Mouse (Mus musculus): ENCODE measurements around the gene Ttc41. TPM values are rescaled to one million over a fixed set of nuclear protein-coding genes. Genes with fewer than 3 reads are reported as not detected.
A peak's percentile ranks its signal among the peaks of the same experiment; 100 is the strongest.

Gene Ttc41
- total RNA-seq, 2 experiments from 2014 or later, result 1.9 to 2.3 TPM

DNA sequence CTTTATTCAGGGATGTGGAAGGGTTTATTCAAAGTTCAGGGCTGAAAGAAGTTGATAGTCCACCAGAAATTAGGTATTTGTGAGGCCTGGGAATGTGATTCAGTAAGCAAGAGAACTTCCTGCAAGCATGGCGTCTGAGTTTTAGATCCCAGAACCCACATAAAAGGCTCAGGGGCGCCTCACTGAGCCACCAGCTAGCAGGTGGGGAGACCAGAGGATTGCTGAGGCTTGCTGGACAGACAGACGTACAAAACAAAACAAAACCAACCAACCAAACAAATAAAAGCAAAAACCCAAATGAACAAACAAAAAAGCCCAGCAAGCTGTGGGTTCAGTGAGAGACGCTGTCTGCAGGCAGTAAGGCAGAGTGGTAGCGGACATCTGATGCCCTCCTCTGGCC lies 77.0 kb downstream of the Ttc41 start:
- DNase-seq, result no peak
- intact Hi-C loops (cut with DNase I), result no loop called here

GRCm38 (mm10) chr10:86783561-86783960 lies 78.0 kb downstream of the Ttc41 start:
- DNase-seq, result no peak
- intact Hi-C loops (cut with DNase I), result no loop called here

GRCm38 (mm10) chr10:86784126-86784675 lies 78.6 kb downstream of the Ttc41 start:
- no peak for DNase-seq
- intact Hi-C loops (cut with DNase I), result no loop called here

DNA sequence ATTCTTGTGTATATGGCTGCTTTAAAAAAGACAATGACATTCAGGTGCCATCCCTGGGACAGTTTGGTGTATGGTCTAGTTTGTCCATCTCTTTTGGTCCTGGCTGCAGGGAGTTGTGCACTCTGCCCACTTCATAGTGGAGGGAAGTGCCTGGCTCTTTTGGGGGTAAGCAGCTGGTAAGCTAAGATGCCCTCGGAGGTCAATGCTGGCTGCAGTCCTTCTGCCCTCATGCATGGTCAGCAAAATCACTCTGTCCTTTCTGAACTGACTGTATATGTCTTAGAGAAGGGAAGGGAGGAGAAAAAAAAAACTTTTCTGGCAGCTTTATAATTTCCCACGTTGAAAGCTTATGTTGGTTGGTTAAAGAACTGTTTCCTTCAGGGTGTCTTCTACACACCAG lies 79.8 kb downstream of the Ttc41 start:
- intact Hi-C loops (cut with DNase I), result no loop called here
- DNase-seq, result no peak

GRCm38 (mm10) chr10:86786083-86786482 lies 80.5 kb downstream of the Ttc41 start:
- no peak for DNase-seq
- intact Hi-C loops (cut with DNase I), result no loop called here

DNA sequence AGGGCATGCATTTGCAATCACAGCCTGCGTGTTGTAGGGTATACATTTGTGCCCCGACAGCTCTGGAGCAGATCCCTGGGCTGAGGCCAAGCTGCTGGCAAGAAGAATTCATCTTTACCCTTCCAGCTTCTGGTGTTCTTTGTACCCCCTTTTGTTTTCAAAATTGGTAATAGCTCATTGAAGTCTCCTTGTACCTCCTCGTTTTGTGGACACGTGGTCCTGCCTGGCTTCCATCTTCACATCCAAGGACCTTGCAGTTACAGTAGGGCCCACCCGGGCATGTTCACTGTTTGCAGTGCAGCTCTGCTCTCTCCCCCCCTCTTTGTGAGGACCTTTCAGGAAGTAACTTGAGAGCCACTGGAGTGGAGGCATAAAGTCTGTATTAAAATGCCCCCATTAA lies 82.6 kb downstream of the Ttc41 start:
- intact Hi-C loops (cut with DNase I), result no loop called here
- DNase-seq, result no peak

- intact Hi-C loops (cut with DNase I), result no loop called here
- no peak for DNase-seq
Measured at GRCm38 (mm10) chr10:86789146-86789672, 83.6 kb downstream of the Ttc41 start.

GRCm38 (mm10) chr10:86791507-86792184 lies 86.0 kb downstream of the Ttc41 start:
- no peak for DNase-seq
- intact Hi-C loops (cut with DNase I), result no loop called here

DNA sequence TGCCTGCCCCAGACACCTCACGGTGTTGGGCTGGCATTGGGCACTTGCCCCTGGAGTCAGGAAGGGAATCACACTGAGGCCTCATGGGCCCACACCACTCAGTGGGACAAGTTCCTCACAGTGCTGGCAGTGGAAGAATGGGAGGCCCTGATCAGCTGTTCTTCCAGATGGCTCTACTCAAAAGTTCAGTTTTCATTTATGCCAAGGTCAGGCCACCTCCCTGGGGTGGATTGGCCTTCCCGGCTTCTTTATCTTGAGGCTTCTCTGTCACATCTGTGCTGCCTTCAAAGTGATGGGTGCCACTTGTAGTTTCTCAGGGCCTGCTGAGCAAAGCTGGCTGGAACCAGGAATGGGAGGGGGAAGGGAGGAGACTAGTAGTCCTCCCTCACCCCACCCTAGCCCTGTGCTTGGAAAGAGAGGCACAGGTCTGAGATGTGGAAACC lies 87.9 kb downstream of the Ttc41 start:
- intact Hi-C loops (cut with DNase I), result no loop called here

GRCm38 (mm10) chr10:86794196-86794595 lies 88.6 kb downstream of the Ttc41 start:
- DNase-seq, result no peak

More for the DNA sequence above, 87.9 kb downstream of the Ttc41 start:
- no peak for DNase-seq

GRCm38 (mm10) chr10:86794794-86795535 lies 89.4 kb downstream of the Ttc41 start:
- DNase-seq, result no peak
- intact Hi-C loops (cut with DNase I), result no loop called here

More at GRCm38 (mm10) chr10:86794196-86794595, 88.6 kb downstream of the Ttc41 start:
- intact Hi-C loops (cut with DNase I), result no loop called here

- intact Hi-C loops (cut with DNase I), result no loop called here
- no peak for DNase-seq
Measured at GRCm38 (mm10) chr10:86796073-86796741, 90.6 kb downstream of the Ttc41 start.

DNA sequence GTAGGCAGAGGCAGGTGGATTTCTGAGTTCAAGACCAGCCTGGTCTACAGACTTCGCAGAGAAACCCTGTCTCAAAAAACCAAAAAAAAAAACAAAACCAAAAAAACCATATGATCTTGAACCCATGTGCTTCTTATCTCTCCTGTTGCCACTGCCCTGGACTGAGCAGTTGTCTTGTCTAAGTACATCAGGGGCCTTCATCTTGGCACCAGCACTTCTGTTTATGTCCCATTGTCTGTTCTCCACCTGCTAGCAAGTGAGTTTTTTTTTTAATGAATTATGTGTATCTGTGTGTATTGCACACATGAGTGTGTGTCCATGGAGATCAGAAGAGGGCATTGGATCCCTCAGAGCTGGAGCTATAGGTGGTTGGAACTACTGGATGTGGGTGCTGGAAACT lies 101.8 kb downstream of the Ttc41 start:
- intact Hi-C loops (cut with DNase I), result no loop called here

DNA sequence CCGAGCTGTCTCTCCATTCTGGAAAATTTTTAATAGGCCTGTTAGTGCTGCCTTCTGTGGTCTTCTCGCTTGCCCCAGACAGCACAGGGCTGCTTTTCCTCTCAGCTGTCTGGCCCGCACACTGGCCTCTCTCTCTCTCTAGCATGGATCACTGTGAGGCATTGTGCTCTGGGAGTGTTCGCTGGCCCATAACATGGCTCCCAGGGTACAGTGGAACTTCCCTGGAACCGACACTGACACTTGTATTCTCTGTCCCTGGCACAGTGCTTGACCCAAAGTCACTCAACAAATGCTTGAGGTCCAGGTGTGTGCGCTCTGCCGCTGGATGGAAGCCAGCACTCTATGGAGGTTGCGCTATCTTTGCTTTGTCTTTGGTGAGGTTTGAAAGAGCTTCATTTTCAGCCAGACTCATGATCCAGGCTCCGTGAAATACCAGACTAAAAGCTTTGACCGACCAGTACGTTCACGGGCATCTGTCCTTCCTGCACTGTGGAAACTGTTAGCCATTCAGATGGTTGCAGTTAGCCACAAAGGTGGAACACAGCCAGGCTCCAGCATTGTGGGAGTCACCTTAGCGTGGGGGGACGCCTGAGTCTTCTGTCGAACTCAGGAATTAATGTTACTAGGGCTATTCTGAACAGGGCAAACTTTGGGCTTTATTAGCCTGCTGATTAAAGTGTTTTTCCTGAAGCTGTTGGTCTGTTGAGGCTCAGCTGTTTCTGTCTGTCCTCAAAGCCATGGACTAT lies 102.6 kb downstream of the Ttc41 start:
- no peak for DNase-seq
- intact Hi-C loops (cut with DNase I), result no loop called here

More for the DNA sequence above, 101.8 kb downstream of the Ttc41 start:
- DNase-seq, result no peak

GRCm38 (mm10) chr10:86810000-86810399 lies 104.4 kb downstream of the Ttc41 start:
- no peak for DNase-seq
- intact Hi-C loops (cut with DNase I), result no loop called here

- intact Hi-C loops (cut with DNase I), result no loop called here
Measured at GRCm38 (mm10) chr10:86810612-86811011, 105.0 kb downstream of the Ttc41 start.

DNA sequence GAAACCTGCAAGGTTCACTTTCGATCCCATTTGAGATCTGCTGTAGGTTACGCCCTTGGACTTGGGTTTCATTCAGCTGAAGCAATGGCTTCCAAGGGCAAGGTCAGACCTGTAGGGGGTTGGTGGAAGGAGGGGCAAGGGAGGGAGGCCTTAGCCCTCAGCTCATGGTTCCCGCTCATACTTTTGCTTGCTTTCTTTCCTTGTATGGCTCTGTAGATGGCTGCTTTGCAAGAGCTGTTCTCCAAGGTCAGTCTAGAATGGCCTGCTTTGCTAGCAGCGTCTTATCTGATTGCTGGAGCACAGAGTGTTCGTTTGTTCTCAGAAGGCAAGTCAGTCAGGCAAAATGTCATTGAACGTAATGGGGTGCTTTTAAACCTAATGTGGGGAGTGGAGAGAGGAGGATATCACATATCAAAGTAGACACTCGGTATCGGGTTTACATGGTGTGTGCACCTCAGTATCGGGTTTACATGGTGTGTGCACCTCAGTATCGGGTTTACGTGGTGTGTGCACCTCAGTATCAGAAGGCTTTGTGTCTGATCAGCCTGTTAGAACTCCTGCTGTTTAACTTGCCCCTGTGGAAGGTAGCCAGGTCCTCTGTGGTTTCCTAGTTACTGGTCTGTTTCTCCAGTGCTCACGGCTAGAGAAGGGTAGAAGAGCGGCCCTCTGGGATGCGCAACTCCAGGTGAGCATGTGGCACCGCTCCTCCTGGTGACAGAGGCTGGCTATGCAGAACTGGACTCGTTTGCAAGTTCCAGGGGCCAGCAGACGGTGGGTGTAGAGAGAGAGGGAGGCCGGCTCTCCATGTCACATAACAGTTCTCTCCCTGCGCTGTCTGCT lies 108.9 kb downstream of the Ttc41 start:
- no peak for DNase-seq
- intact Hi-C loops (cut with DNase I), result no loop called here

More at GRCm38 (mm10) chr10:86810612-86811011, 105.0 kb downstream of the Ttc41 start:
- no peak for DNase-seq

DNA sequence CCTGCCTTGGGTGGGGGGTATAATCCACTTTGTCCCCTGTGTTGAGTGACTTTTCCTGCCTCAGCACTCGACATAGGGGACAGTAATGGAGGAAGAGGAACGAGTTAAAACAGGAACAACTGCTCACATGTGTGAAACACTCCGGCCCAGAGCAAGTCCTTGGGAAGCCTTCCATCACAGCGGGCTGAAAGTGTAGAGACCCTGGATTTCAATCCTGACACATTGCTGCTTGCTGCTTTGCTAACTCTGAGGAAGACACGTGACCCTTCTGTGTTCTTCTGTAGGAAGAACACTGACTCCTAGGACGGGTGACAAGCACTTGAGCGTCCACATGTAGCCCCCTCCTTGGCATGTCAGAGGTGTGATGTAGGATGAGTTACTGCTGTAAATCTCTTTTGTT lies 109.5 kb downstream of the Ttc41 start:
- intact Hi-C loops (cut with DNase I), result no loop called here
- DNase-seq, result no peak

- intact Hi-C loops (cut with DNase I), result no loop called here
- DNase-seq, result peak; percentile 54
Measured at GRCm38 (mm10) chr10:86819649-86820165, 114.1 kb downstream of the Ttc41 start.

All from left cerebral cortex, postnatal 4 days (tissue).